Mouse (Mus musculus) left cerebral cortex, adult 8-10 months (tissue): ENCODE measurements at regions not wholly inside any gene's neighbourhood (a gene's known extent, or its start where the extent isn't known, plus 50 kb on each side); places are given as distances from the start of the nearest gene placed in this dataset.
A peak's percentile ranks its signal among the peaks of the same experiment; 100 is the strongest.

Source experiments
- DNase-seq, 2 experiments: peaks; one replicate each; pipeline ENCODE4 v3.0.0; 2022; ENCODE audit warnings: low spot score in 2 of 2
- microRNA-seq, 2 experiments: library from miRNA; unstranded; fragments of <30 nt; microRNA quantifications; one replicate each; pipeline ENCODE4 v1.2.0; 2022

DNA sequence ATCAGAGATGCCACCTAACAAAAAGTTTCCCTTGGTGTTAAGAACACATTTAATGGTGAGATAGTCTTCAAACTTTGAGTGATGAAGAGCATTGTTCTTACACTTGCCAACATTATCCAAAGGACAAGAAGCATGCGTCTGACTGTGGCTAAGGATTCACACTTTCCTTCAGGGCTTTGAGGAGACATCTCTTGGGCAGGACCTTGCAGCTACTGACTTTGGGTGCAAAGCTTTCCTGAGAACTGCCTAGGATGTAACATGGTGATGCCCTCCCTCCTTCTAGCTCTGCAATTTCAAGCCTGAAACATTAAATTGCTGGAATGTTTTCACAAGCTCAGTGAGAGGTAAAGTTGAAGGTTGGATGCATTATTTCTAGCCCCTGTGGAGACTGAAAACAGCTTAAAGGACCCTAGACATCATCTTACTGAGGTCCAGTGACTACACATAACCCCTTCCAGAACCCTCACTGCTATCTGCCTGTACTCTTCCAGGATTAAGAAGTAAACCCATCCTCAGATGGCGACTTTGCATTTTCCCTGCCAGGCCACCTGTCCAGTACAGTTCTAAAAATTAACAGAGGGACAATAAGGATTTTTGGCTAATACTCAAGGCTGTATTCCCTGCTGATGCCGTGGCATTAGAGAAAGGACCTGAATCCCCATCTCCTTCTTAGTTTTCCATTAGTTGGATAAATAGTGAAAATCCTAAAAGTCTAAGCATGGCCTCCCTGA lies 137.3 kb upstream of the Sptlc3 start:
- DNase-seq: no peak

DNA sequence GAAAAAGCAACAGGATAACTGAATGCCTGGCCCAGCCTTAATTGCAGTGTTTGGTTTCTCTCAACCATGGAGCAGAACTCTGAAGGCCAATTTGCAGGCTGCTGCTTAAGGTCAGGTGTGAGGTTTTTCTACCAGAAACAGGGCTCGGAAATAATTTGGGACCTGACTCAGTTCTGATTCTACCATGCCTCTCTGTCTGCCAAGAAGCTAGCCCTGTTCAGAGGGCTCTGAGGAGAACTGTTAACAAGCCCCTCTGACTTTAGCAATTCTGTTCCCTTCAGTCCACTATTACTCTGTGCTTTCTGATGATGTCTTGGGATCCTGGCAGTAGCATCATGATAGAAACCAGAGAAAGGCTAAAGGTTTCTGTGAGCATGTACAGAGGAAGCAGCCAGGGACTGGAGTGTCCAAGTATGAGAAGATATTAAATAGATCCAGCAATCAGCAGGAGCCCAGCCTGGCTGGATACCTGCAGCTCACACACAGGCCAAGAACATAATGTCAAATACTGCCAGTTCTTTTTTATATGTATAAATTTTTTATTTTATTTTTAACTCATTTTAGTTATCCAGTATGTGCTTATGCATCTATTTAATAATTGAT lies 131.4 kb upstream of the Sptlc3 start:
- DNase-seq: no peak

DNA sequence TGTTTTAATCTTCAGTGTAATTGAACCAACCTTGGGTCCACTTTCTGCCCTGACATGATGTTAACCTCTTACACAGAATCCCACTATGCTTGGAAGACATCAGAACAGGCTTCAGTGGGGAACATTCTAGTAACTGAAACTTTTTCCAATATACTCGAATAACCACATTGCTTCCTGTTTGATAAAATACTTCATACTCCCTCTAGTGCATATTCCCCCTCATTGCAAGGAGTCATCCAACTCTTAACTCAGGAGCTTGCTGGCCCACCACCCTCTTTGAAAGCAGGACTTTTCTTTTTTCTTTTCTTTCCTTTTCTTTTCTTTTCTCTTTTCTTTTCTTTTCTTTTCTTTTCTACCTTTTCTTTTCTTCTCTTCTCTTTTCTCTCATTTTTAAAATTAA lies 123.6 kb upstream of the Sptlc3 start:
- no peak for DNase-seq

GRCm38 (mm10) chr2:139380285-139380684 lies 113.4 kb upstream of the Sptlc3 start:
- no peak for DNase-seq

- DNase-seq: peak; percentile 50 to 60
Observed at GRCm38 (mm10) chr2:139381628-139382027, 112.1 kb upstream of the Sptlc3 start.

GRCm38 (mm10) chr2:139413559-139413958 lies 80.2 kb upstream of the Sptlc3 start:
- no peak for DNase-seq

GRCm38 (mm10) chr2:139417506-139417905 lies 76.2 kb upstream of the Sptlc3 start:
- no peak for DNase-seq

DNA sequence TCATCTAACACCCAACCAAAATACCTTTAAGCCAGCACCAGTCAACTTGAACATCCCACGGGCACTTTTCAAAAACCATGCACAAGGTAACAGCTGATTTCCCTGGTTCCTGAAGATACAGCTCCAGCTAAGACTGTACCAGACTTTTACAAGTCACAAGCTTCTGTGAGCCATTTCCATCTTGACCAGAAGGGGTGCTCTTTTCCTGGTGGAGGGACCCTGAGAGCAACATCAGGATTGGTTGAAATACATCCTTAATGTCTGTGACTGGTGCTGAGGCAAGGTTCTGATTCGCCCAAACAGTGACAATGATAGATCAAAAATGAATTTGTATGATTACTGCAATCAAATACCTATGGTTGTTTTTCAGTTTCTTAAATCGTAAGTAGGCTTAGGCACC lies 71.0 kb upstream of the Sptlc3 start:
- no peak for DNase-seq

- DNase-seq: no peak
Observed at GRCm38 (mm10) chr2:139423413-139423812, 70.3 kb upstream of the Sptlc3 start.

Small RNA genes in the stretch of these regions (microRNA-seq; reads per million reads assigned to microRNA genes)
- 0 reads per million in 2 experiments for gene Mir1952
